Mouse (Mus musculus) testis, adult 2 months (tissue): Measurements from ENCODE around the gene Tmem51.

Experiments used
- CTCF ChIP-seq: fragments of 200-500 bp; IDR thresholded peaks from 2 replicates; pipeline ENCODE4 v1.5.1; 2012; ENCODE audit warnings: low read depth, mild to moderate bottlenecking, inconsistent platforms, low read length, moderate library complexity; ENCODE audit not compliant: control insufficient read depth, insufficient read depth, insufficient replicate concordance
- POLR2A ChIP-seq: fragments of 200-500 bp; IDR thresholded peaks from 2 replicates; pipeline ENCODE4 v1.6.1; 2012; ENCODE audit warnings: low read depth, mild to moderate bottlenecking, inconsistent platforms, low read length, moderate library complexity; ENCODE audit not compliant: control insufficient read depth

DNA sequence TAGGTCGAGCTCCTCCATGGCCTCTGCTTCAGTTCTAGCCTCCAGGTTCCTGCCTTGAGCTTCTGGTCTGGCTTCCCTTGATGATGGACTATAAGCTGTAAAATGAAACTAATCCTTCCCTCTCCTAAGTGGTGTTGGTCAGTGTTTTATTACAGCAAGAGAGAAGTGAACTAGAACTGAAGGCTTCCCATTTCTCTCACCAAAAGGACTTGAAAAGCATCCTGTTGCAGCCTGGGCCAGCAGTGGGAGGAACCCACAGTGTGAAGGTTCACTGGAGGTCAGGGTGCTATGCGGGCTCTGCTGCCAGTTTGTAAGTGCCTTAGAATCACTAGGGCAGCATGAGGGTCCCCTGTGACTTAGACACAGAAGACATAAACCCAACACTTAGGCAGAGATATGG lies 7.0 kb upstream of the Tmem51 start:
- no peak for TF ChIP-seq POLR2A
- TF ChIP-seq CTCF = no peak
